Mouse (Mus musculus) lung, postnatal 14 days (tissue): ENCODE data around the gene Gm13290.
"Not testable (repeated sequence)": the region's sequence is repeated elsewhere in the genome, so short reads cannot be mapped to it uniquely, and the experiment has no call there.

ENCODE experiments used
- DNase-seq: peaks from one replicate; pipeline ENCODE4 v3.0.0; 2021

Gm13290 gene

DNA sequence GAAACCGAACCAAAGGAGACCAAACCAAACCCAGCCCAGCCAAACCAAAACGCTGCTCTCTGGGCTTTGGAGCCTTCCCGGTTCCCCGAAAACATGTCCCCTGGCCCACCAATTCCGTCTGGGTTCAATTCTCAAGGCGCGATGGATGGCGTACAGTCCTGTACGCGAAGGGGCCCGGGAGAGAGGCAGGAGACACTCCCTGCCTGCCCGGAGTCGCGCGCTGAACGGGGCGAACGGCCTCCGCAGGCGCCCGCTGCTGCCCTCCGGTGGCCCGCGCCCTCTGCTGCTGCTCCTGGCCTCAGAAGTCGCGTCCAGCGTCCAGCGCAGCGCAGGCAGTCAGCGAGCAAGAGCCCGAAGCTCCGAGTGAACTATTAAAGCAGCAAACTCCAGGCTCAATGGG lies at the start of gene Gm13290:
Gm13290 (plus strand) TSS at position 301 of the 400 bp plus-strand sequence.
- not testable (repeated sequence) for DNase-seq

DNA sequence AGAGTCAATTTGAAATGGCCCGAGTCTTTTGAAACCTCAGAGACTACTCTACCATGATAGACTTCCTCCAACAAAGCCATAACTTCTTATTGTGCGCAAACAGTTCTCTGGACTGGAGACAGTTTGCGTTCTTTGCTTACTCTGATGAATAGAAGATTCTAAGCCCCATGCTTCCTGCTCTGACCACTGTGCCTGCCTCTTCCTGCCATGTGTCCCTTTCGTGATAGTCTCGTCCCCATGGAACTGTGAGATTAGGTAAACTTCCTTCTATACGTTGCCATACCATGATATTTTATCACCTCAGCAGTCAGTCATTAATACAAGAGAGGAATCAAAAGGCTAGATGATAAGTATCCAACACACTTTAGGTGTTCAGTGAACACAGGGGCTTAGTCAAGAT lies 46.9 kb upstream of the Gm13290 start:
- no peak for DNase-seq

DNA sequence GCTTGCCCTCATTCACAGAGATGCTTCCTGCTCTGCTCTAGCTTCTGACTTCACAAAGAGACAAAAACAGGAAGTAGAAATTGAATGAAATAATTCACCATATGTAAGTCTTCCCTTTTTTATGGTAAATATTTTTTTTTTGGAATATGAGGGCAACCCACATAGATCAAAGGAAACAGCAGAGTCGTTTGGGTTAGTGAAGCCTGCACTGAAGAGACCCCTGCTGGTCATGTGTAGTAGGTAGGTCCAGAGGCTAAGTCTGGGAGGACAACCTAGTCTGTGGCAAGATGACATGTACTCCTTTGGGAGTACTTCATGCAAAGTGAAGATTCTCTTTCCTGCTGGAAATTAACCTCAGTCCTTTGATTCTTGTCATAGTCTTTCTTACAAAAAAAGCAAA lies 46.3 kb upstream of the Gm13290 start:
- DNase-seq: peak; percentile 65

GRCm38 (mm10) chr4:88738480-88738879 lies 35.2 kb upstream of the Gm13290 start:
- peak; percentile 86 for DNase-seq

DNA sequence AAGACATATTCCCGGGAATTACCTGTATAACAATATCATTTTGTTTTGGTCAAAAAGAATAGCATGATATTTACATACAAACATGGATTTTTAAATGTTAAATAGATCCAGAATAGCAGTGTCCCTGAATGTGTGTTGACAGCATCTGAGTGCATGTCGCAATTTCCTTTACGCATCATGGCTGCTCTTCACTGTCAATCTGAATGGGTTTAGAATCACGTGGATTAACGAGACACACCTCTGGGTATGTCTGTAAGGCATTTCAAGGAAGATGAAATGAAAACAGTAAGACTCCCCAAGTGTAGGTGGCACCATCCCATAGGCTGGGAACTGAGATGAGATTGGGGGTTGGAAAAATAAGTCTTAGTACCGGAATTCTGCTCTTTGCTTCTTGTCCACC lies 34.6 kb upstream of the Gm13290 start:
- no peak for DNase-seq

- no peak for DNase-seq
Observed at GRCm38 (mm10) chr4:88741426-88741825, 32.2 kb upstream of the Gm13290 start.

GRCm38 (mm10) chr4:88742771-88743371 lies 30.8 kb upstream of the Gm13290 start:
- DNase-seq: no peak

DNA sequence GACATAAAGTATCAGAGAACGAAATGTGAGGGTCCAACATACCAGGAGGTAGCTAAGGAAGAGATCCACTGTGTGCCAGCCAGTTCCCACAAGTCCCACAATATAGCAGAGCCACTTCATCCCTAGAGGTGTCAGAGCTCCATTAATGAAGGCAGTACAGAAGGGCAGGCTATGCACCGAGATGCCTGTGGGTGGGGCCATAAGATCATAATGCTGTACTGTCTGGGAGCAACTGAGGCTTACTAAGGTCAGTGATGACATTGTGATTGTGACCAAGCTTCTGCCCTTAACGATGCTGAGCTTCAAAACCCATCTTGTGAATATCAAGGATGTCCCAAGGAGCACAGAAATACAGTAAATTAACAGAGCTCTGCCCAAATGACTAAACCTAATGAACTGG lies 29.4 kb upstream of the Gm13290 start:
- DNase-seq: no peak

DNA sequence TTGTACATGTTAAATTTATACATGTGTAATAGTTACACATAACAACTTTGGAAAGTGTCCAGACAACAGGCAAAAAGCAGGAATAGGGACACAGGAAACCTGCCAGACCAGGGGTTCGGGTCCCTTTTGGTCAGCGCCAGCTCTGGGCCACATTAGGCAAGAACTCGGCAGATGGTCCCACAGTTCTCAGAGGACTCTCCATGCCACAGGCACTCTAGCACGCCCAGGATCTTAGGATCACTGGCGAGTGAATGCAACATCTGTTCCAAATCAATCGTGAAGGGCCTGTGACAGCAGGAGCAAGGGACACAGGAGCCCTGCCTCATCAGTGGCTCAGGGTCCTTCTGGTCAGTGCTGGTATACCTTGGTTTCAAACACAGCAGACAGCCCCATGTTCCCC lies 23.7 kb upstream of the Gm13290 start:
- no peak for DNase-seq

- DNase-seq: peak; percentile 47
Observed at GRCm38 (mm10) chr4:88754818-88755340, 18.8 kb upstream of the Gm13290 start, which contains the start of gene Gm13271. Gene Gm13271 (plus strand): TSS chr4:88754868.

DNA sequence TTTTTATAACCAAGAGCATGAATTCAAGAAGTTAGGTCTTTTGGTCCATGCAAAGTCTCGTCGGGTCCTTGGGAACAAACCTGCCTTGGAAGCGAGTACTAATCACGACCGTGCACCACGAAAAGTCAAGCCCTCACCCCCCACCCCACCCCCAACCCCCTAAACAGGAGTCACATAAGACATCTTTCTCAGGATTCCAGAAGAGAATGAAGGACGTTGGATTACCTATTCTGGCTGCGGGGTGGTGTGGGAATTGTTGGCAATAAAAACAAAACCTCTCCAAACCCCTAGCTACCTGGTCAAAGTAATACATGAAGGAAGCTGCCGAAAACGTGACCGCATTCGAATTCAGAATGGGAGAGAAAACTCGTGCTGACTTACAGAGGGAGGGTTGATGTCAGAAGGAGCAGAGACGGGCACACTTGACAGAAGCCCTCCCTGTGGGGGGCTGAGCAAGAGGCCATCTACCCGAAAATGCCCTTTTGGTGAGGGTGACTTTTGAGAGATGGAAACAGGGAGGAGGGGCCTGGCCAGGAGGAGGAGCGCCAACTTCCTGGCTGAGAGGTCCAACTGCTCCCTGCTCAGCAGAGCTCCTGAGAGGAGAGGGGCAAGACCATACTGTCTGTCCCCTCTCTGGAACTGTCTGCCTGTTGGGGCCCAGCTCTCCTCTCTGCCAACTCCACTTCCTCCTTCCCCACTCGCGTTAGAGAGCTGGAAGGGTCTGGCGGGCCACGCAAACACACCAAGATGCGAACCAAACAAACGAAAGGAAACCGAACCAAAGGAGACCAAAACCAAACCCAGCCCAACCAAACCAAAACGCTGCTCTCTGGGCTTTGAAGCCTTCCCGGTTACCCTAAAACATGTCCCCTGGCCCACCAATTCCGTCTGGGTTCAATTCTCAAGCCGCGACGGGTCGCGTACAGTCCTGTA lies 16.8 kb upstream of the Gm13290 start:
- not testable (repeated sequence) for DNase-seq

- DNase-seq: peak; percentile 83
Observed at GRCm38 (mm10) chr4:88757628-88758031, 16.0 kb upstream of the Gm13290 start.

DNA sequence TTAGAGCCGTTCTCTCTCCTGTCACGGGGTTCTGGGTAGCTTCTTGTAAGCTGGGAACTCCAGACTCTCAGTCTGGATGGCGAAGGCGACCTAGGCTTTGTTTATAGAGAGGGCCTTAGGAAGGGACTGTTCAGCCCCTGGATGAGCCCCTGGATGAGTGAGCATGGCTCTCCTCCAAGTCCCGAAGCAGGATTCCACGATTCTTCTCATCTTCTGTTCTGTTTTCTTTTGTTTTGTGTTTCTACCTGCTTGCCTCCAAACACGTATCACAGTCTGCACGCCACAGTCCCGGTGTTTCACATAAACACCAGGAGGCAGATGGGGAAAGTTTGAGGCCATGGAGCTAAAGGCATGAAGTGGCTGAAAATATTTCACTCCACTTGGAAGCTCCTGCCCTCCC lies 14.9 kb upstream of the Gm13290 start:
- DNase-seq: not testable (repeated sequence)

DNA sequence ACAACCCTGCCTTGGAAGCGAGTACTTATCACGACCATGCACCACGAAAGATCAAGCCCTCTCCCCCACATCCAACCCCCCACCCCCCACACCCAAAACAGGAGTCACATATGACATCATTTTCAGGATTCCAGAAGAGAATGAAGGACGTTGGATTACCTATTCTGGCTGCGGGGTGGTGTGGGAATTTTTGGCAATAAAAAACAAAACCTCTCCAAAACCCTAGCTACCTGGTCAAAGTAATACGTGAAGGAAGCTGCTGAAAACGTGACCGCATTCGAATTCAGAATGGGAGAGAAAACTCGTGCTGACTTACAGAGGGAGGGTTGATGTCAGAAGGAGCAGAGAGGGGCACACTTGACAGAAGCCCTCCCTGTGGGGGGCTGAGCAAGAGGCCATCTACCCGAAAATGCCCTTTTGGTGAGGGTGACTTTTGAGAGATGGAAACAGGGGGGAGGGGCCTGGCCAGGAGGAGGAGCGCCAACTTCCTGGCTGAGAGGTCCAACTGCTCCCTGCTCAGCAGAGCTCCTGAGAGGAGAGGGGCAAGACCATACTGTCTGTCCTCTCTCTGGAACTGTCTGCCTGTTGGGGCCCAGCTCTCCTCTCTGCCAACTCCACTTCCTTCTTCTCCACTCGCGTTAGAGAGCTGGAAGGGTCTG lies 13.9 kb upstream of the Gm13290 start, which contains the start of gene Gm13283:
Gm13283 (plus strand) TSS at position 510 of the 659 bp plus-strand sequence.
- peak; percentile 28 for DNase-seq

DNA sequence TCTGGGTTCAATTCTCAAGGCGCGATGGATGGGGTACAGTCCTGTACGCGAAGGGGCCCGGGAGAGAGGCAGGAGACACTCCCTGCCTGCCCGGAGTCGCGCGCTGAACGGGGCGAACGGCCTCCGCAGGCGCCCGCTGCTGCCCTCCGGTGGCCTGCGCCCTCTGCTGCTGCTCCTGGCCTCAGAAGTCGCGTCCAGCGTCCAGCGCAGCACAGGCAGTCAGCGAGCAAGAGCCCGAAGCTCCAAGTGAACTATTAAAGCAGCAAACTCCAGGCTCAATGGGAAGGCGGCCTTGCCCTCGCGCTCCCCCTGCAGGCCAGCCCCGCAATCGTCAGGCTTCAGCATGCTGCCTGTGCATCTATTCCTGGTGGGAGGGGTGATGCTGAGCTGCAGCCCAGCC lies 13.2 kb upstream of the Gm13290 start:
- DNase-seq: peak; percentile 80

DNA sequence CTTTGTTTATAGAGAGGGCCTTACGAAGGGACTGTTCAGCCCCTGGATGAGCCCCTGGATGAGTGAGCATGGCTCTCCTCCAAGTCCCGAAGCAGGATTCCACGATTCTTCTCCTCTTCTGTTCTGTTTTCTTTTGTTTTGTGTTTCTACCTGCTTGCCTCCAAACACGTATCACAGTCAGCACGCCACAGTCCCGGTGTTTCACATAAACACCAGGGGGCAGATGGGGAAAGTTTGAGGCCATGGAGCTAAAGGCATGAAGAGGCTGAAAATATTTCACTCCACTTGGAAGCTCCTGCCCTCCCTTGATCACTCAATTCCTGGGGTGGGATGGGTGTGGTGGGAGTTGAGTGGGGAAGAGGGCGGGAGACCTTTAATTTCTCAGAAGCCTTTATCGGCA lies 11.9 kb upstream of the Gm13290 start:
- DNase-seq: peak; percentile 47

GRCm38 (mm10) chr4:88762341-88762740 lies 11.3 kb upstream of the Gm13290 start:
- DNase-seq: not testable (repeated sequence)

- DNase-seq: peak; percentile 55
Observed at GRCm38 (mm10) chr4:88763384-88764018, 10.1 kb upstream of the Gm13290 start.

GRCm38 (mm10) chr4:88776622-88777021 lies 3.0 kb downstream of the Gm13290 start, which contains the start of gene Gm13289:
Gene Gm13289 (plus strand): TSS chr4:88776922.
- not testable (repeated sequence) for DNase-seq

DNA sequence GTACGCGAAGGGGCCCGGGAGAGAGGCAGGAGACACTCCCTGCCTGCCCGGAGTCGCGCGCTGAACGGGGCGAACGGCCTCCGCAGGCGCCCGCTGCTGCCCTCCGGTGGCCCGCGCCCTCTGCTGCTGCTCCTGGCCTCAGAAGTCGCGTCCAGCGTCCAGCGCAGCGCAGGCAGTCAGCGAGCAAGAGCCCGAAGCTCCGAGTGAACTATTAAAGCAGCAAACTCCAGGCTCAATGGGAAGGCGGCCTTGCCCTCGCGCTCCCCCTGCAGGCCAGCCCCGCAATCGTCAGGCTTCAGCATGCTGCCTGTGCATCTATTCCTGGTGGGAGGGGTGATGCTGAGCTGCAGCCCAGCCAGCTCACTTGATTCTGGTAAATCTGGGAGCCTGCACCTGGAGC lies 5.9 kb downstream of the Gm13290 start, which contains the start of gene Gm13272:
Gm13272 (plus strand) TSS at position 301 of the 400 bp plus-strand sequence.
- not testable (repeated sequence) for DNase-seq

DNA sequence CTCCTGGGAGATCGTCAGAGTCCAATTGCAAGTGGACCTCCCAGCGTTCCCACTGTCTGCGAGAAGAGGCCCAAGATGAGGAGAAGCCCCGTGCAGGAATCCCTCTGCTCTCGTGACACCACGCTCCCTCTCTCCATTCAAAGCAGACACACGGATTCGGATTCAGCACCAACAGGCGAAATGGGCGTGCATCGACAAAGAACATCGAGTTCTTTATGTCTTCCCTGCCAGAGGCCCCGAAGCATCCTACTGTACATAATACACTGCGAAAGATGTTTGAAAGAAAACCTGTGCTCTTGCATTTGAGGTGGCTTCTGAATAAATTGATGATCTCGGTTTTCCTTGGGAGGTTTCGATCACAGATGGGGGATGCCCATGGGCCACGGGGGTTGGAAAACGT lies 6.7 kb downstream of the Gm13290 start:
- not testable (repeated sequence) for DNase-seq

GRCm38 (mm10) chr4:88781831-88782230 lies 8.2 kb downstream of the Gm13290 start, which contains the start of gene Ifnz:
Gene Ifnz (plus strand): TSS chr4:88782131.
- DNase-seq: not testable (repeated sequence)
